Mouse (Mus musculus): ENCODE measurements around the gene Lman2l.

DNA sequence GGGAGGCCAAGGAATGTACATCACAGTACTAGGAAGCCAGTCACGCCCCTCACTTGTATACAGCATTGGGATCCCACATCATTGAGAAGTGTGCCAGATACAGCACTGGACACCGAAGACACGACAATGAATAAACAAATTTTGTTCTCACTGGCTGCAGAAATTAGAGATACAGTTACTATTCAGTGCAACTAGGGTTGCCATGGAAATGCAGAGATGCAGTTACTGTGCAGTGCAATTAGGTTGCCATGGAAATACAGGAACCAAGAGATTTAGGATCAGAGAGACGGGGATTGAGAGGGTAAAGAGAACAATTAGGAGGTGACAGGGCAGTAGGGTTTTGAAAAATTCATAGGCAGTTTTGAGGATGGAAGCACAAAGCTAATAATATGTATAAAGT lies 43.6 kb downstream of the Lman2l start:
- TF ChIP-seq CTCF (IDR thresholded peaks at IDR 0.05; ENCODE audit: borderline replicate concordance, extremely low read depth, insufficient read depth, insufficient read length): no peak
- no peak for TF ChIP-seq POLR2A (IDR thresholded peaks at IDR 0.05; ENCODE audit: borderline replicate concordance, extremely low read depth, insufficient read depth, insufficient read length, poor library complexity, severe bottlenecking)
